Mouse (Mus musculus) 416B (cell line): ENCODE measurements at regions not wholly inside any gene's neighbourhood (a gene's known extent, or its start where the extent isn't known, plus 50 kb on each side); places are given as distances from the start of the nearest gene placed in this dataset.

Experiments used
- DNase-seq: peaks from one replicate; pipeline ENCODE4 v3.0.0; 2011; ENCODE audit warnings: low read depth

DNA sequence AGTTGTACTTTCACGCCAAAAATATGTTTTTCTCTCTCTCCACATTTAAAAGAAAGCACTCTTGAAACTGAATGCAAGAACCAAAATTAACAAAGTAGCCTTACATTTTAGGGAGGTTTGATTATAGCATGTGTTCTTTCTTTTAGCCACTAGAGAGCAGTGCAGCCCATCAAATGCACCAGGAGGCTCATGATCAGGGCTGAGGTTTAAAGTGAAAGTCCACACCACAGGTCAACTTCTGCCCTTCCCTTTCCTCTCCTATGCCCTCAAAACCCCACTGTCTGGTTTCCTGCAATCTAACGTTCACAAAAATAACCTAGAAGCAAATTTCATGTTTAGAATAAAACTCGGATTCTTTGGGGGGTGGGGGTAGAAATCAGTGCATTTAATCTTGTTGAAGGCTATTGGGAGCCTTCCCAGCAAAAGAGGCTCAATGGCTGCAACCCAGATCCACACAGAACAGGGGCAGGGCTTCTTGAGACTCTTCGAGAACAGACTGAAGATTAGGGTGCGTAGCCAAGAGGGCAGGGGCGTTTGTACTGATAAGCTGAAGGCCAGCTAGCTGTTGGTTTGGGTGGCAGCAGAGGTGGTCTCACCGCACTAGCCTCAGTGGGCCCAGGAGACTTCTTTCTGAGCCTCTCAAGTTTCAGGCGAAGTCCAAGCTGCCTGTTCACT is 59.3 kb upstream of the Zfp770 start:
- DNase-seq, result peak; percentile 77

GRCm38 (mm10) chr2:114259539-114259938 is 58.3 kb upstream of the Zfp770 start:
- DNase-seq, result no peak
